26 mouse cellular contexts compared by ENCODE assay signal in genomic region chr14:120146312-120146711, GRCm38 (mm10).
DNase-seq lines count a peak whose midpoint lies in the region; ATAC-seq lines count a peak whose summit lies in the region.
"Had no signal": no experiment of that assay in that cellular context is flagged by ENCODE, and none has a peak within 500 bp of the region (broad histone marks: within the 10 kb centered on the region; RNA-seq: fewer than 3 reads in every experiment).

No protein-coding gene starts in this region.

- intact Hi-C loops in heart, postnatal 10 days (cut with DNase I): no loop called here

- peak overlapping the region; percentile 56 for H3K27ac ChIP-seq in embryonic facial prominence, embryonic 14.5 days (replicated peaks; ENCODE audit: low read depth, low read length)
- H3K27ac ChIP-seq in limb, embryonic 10.5 days: peak overlapping the region; percentile 30; the same call in 1 of the 2 replicates
- H3K27ac ChIP-seq: hindbrain, embryonic 12.5 days; hindbrain, postnatal 0 days; intestine, embryonic 15.5 days; liver, embryonic 14.5 days; neural tube, embryonic 13.5 days had no signal

- no peak for ATAC-seq in embryonic facial prominence, embryonic 14.5 days (ENCODE audit: low read depth)
- ATAC-seq: forebrain, embryonic 14.5 days; hindbrain, postnatal 0 days; intestine, embryonic 15.5 days had no signal

- WGBS in embryonic facial prominence, embryonic 14.5 days: 73% methylated on average over 11 of the region's 11 CpGs
- WGBS in limb, embryonic 10.5 days: 90% methylated on average over 11 of the region's 11 CpGs

- peak; percentile 66 for DNase-seq in heart, adult 11 months
- DNase-seq in heart, postnatal 10 days: no peak
- no peak for DNase-seq in embryonic facial prominence, embryonic 14.5 days (ENCODE audit: low spot score)
- no peak for DNase-seq in limb, embryonic 10.5 days (ENCODE audit: low spot score)
- no peak for DNase-seq in kidney, adult 18-20 months
- no peak for DNase-seq in liver
- DNase-seq in kidney, adult 9 months: no peak
- DNase-seq: adrenal gland, postnatal 25 days; cerebellum, adult 11-12 months; cerebellum, postnatal 14 days; gastrocnemius, postnatal 36 days; heart, postnatal 36 days; kidney, adult 8-10 months; kidney, postnatal 10 days; layer of hippocampus, adult 9-11 months; lung, adult 2 months; lung, postnatal 36 days; right cerebral cortex, postnatal 14 days; thymus, postnatal 4 days had no signal

- H3K27me3 ChIP-seq in embryonic facial prominence, embryonic 14.5 days (replicated peaks; ENCODE audit: control insufficient read depth, insufficient read depth, low read length): no peaks in the 10 kb centered on the region
- no peaks in the 10 kb centered on the region for H3K27me3 ChIP-seq in limb, embryonic 10.5 days (ENCODE audit: low read depth, poor library complexity, severe bottlenecking)
- H3K27me3 ChIP-seq: intestine, embryonic 15.5 days; neural tube, embryonic 13.5 days had no signal

- H3K9ac ChIP-seq in embryonic facial prominence, embryonic 14.5 days (ENCODE audit: low read depth, low read length): no peak overlapping the region
- H3K9ac ChIP-seq: hindbrain, embryonic 12.5 days; intestine, embryonic 15.5 days; liver, embryonic 14.5 days; neural tube, embryonic 13.5 days had no signal

- H3K4me1 ChIP-seq in embryonic facial prominence, embryonic 14.5 days (ENCODE audit: control insufficient read depth, insufficient read depth, low read length): peaks cover 27% of the 10 kb centered on the region
- peaks cover 32% of the 10 kb centered on the region for H3K4me1 ChIP-seq in limb, embryonic 10.5 days
- H3K4me1 ChIP-seq: intestine, embryonic 15.5 days; neural tube, embryonic 13.5 days had no signal

- H3K9me3 ChIP-seq in embryonic facial prominence, embryonic 14.5 days (ENCODE audit: control insufficient read depth, low read length): no peaks in the 10 kb centered on the region
- no peaks in the 10 kb centered on the region for H3K9me3 ChIP-seq in limb, embryonic 10.5 days (replicated peaks)
- H3K9me3 ChIP-seq: hindbrain, embryonic 12.5 days; intestine, embryonic 15.5 days; neural tube, embryonic 13.5 days had no signal

- H3K4me3 ChIP-seq in embryonic facial prominence, embryonic 14.5 days (ENCODE audit: low read depth, low read length): no peak overlapping the region
- H3K4me3 ChIP-seq in limb, embryonic 10.5 days: no peak overlapping the region
- H3K4me3 ChIP-seq: hindbrain, embryonic 12.5 days; intestine, embryonic 15.5 days; neural tube, embryonic 13.5 days had no signal

- no peak overlapping the region for H3K4me2 ChIP-seq in embryonic facial prominence, embryonic 14.5 days (ENCODE audit: low read depth, low read length)
- H3K4me2 ChIP-seq: hindbrain, embryonic 12.5 days; intestine, embryonic 15.5 days; midbrain, embryonic 11.5 days; neural tube, embryonic 13.5 days had no signal

- no peaks in the 10 kb centered on the region for H3K36me3 ChIP-seq in embryonic facial prominence, embryonic 14.5 days (ENCODE audit: control insufficient read depth, insufficient read depth, low read length)
- no peaks in the 10 kb centered on the region for H3K36me3 ChIP-seq in limb, embryonic 10.5 days
- H3K36me3 ChIP-seq: hindbrain, embryonic 12.5 days; intestine, embryonic 15.5 days; neural tube, embryonic 13.5 days had no signal
